Mouse (Mus musculus) lung, embryonic 15.5 days (tissue): Measurements from ENCODE around the gene Map3k14. TPM values are rescaled to one million over a fixed set of nuclear protein-coding genes. Genes with fewer than 3 reads are reported as not detected.

Experiments used
- ATAC-seq: fragments of 200-750 bp; cut with Nextera tagmentation; 2 replicates; pipeline ENCODE4 v1.8.0; 2017; ENCODE audit warnings: moderate number of reproducible peaks, borderline replicate concordance; ENCODE audit not compliant: low FRiP score, low TSS enrichment; ENCODE audit errors: extremely low read depth
- H3K27ac ChIP-seq: fragments of 300-500 bp; sonication (generic); 2 replicates; pipeline ENCODE4 v1.5.1; 2015; ENCODE audit warnings: moderate library complexity, mild to moderate bottlenecking, inconsistent platforms
- H3K27me3 ChIP-seq: fragments of 300-500 bp; sonication (generic); 2 replicates; pipeline ENCODE4 v1.6.1; 2015; ENCODE audit warnings: inconsistent platforms
- H3K36me3 ChIP-seq: fragments of 300-500 bp; sonication (generic); 2 replicates; pipeline ENCODE4 v1.6.1; 2015; ENCODE audit warnings: inconsistent platforms
- H3K4me1 ChIP-seq: fragments of 300-500 bp; sonication (generic); 2 replicates; pipeline ENCODE4 v1.6.1; 2015; ENCODE audit warnings: inconsistent platforms
- H3K4me2 ChIP-seq: fragments of 300-500 bp; sonication (generic); 2 replicates; pipeline ENCODE4 v1.6.1; 2015; ENCODE audit warnings: inconsistent platforms, mild to moderate bottlenecking, moderate library complexity
- H3K4me3 ChIP-seq: fragments of 300-500 bp; sonication (generic); 2 replicates; pipeline ENCODE4 v1.5.1; 2015; ENCODE audit warnings: mild to moderate bottlenecking, inconsistent platforms
- H3K9ac ChIP-seq: fragments of 300-500 bp; sonication (generic); 2 replicates; pipeline ENCODE4 v1.6.1; 2015; ENCODE audit warnings: inconsistent platforms
- H3K9me3 ChIP-seq: fragments of 300-500 bp; sonication (generic); 2 replicates; pipeline ENCODE4 v1.6.1; 2016; ENCODE audit warnings: inconsistent platforms
- WGBS: fragments of 180-500 bp; shearing (Covaris S2); methylation state at CpG from one replicate; pipeline ENCODE4 v1.1.7; 2015; 5-methylcytosine and 5-hydroxymethylcytosine counted together
- polyA plus RNA-seq: library from polyadenylated mRNA; unstranded; fragments of >200 nt; fragmentation: Nextera tagmentation; extraction: Ambion mirVana; gene quantifications from 2 replicates; pipeline ENCODE4 v1.2.1, GENCODE M21; 2015

The Map3k14 gene
- polyA plus RNA-seq, 1 experiment from 2014 or later, result 3.5 TPM

DNA sequence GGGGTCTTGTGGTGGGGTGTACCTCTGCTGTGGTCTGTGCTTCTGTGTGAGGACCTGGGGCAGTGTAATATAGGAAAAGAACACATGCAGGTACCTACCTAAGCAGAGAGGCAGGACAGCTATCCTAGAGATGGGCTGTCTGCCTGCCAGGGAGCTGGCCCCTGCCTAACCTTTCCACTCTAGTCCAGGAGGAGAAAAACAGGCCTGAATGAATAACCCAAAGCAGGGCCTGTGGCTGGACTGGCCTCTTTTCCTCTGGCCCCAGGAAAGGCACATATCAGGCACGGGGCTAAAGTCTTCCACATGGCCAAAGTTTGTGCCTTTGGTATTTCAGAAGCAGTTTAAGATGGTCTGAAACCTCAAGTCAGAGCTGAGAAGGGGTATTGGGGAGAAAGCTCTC is 86.8 kb downstream of the Map3k14 start:
- Histone ChIP-seq H3K4me1 (no peaks in the 10 kb centered on the region), H3K9ac (no peak overlapping the region), H3K27ac (no peak overlapping the region), H3K36me3 (no peaks in the 10 kb centered on the region), H3K4me2 (no peak overlapping the region), H3K4me3 (no peak overlapping the region), H3K27me3 (no peaks in the 10 kb centered on the region), H3K9me3 (no peaks in the 10 kb centered on the region)
- no peak for ATAC-seq
- WGBS, result 79% methylated on average over 1 of the region's 1 CpGs

DNA sequence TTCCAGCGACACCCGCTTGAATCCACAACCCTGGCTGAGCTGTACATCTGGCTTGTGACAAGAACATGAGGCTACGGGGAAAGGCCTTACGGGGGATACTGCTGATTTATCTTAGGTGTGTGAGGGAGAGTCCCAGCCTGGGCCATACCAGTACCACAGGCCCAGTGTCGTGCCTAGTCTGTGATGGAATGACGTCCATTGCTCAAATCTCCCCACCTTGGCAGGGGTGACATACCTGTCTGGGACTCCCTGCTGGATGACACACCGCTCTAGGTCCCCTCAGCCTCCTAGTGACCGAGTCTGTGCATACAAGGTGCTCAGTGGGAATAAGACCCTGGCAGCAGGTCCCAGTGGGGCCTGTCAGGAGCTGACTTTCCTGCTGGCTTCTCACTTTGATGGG is 88.5 kb downstream of the Map3k14 start:
- H3K27me3 ChIP-seq, result no peaks in the 10 kb centered on the region; the same call in 1 of the 2 replicates
- no peak overlapping the region for H3K27ac ChIP-seq
- H3K36me3 ChIP-seq, result no peaks in the 10 kb centered on the region
- no peak overlapping the region for H3K4me2 ChIP-seq
- no peak overlapping the region for H3K4me3 ChIP-seq
- H3K9me3 ChIP-seq, result no peaks in the 10 kb centered on the region
- no peak for ATAC-seq
- no peaks in the 10 kb centered on the region for H3K4me1 ChIP-seq
- H3K9ac ChIP-seq, result no peak overlapping the region
- 82% methylated on average over 8 of the region's 8 CpGs for WGBS

- Histone ChIP-seq H3K4me3 (no peak overlapping the region), H3K4me1 (no peaks in the 10 kb centered on the region), H3K4me2 (no peak overlapping the region), H3K27me3 (peaks cover 7% of the 10 kb centered on the region; the same call in 1 of the 2 replicates), H3K36me3 (no peaks in the 10 kb centered on the region), H3K27ac (no peak overlapping the region), H3K9ac (no peak overlapping the region), H3K9me3 (no peaks in the 10 kb centered on the region)
- 75% methylated on average over 15 of the region's 15 CpGs for WGBS
- no peak for ATAC-seq
Measured at GRCm38 (mm10) chr11:103177815-103178485, 89.3 kb downstream of the Map3k14 start.

DNA sequence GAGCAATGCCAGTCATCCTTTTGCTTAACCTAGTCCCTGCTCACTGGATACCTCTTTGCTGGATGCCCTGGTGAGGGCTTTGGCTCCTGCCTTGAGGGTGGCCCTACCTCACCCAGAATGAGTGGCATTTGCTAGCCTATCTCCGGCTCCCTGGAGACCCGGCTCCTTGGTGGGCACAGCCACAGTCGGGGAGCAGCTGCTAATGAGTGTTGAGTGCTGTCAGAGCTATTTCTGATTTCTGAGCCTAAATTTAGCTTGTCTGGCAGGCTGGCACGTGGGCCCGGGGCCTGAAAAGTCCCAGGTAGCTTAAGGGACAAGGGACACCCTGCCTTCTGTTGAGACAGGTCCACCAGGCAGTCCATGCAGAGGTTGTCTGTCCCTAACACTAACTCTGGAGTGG is 90.1 kb downstream of the Map3k14 start:
- no peaks in the 10 kb centered on the region for H3K4me1 ChIP-seq
- no peak overlapping the region for H3K9ac ChIP-seq
- no peak for ATAC-seq
- no peaks in the 10 kb centered on the region for H3K36me3 ChIP-seq
- no peak overlapping the region for H3K27ac ChIP-seq
- peaks cover 14% of the 10 kb centered on the region for H3K27me3 ChIP-seq
- H3K4me2 ChIP-seq, result no peak overlapping the region
- 70% methylated on average over 5 of the region's 5 CpGs for WGBS
- no peaks in the 10 kb centered on the region for H3K9me3 ChIP-seq
- no peak overlapping the region for H3K4me3 ChIP-seq

DNA sequence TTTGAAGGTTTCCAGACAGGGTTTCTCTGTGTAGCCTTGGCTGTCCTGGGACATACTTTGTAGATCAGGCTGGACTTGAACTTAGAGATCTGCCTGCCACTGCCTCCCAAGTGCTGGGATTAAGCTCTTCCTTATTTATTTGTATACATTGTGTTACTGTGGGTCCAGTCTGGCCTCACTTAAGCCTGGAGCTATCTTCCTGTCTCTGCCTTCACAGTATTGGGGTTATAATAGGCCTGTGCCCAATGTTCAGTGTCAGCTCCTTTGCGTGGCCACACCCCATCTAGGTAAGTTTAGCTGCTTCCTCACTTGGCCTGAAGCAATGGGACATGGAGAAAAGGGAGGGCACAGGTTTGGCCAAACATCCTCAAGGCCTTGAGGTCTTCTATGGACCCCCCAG is 90.8 kb downstream of the Map3k14 start:
- Histone ChIP-seq H3K27ac (no peak overlapping the region), H3K4me2 (no peak overlapping the region), H3K9ac (no peak overlapping the region), H3K4me3 (no peak overlapping the region), H3K4me1 (no peaks in the 10 kb centered on the region), H3K36me3 (no peaks in the 10 kb centered on the region), H3K9me3 (no peaks in the 10 kb centered on the region), H3K27me3 (peaks cover 21% of the 10 kb centered on the region)
- WGBS, result 80% methylated on average over 1 of the region's 1 CpGs
- no peak for ATAC-seq

GRCm38 (mm10) chr11:103175688-103176442 is 91.4 kb downstream of the Map3k14 start:
- no peak for ATAC-seq
- Histone ChIP-seq H3K36me3 (no peaks in the 10 kb centered on the region), H3K27me3 (peaks cover 28% of the 10 kb centered on the region), H3K9ac (no peak overlapping the region), H3K4me2 (no peak overlapping the region), H3K4me3 (no peak overlapping the region), H3K27ac (no peak overlapping the region), H3K4me1 (peaks cover 5% of the 10 kb centered on the region; the same call in 1 of the 2 replicates), H3K9me3 (no peaks in the 10 kb centered on the region)
- 66% methylated on average over 14 of the region's 14 CpGs for WGBS

- H3K4me1 ChIP-seq, result peaks cover 12% of the 10 kb centered on the region
- no peak for ATAC-seq
- H3K27ac ChIP-seq, result no peak overlapping the region
- 43% methylated on average over 8 of the region's 8 CpGs for WGBS
- no peak overlapping the region for H3K9ac ChIP-seq
- H3K4me3 ChIP-seq, result no peak overlapping the region
- H3K27me3 ChIP-seq, result peaks cover 37% of the 10 kb centered on the region
- no peak overlapping the region for H3K4me2 ChIP-seq
- no peaks in the 10 kb centered on the region for H3K9me3 ChIP-seq
- H3K36me3 ChIP-seq, result no peaks in the 10 kb centered on the region
Measured at GRCm38 (mm10) chr11:103174891-103175391, 92.3 kb downstream of the Map3k14 start.

GRCm38 (mm10) chr11:103174411-103174832 is 92.8 kb downstream of the Map3k14 start:
- no peak overlapping the region for H3K4me3 ChIP-seq
- H3K4me1 ChIP-seq, result peaks cover 12% of the 10 kb centered on the region
- H3K9ac ChIP-seq, result no peak overlapping the region
- H3K36me3 ChIP-seq, result no peaks in the 10 kb centered on the region
- H3K4me2 ChIP-seq, result no peak overlapping the region
- WGBS, result 76% methylated on average over 5 of the region's 5 CpGs
- no peaks in the 10 kb centered on the region for H3K9me3 ChIP-seq
- H3K27ac ChIP-seq, result no peak overlapping the region
- H3K27me3 ChIP-seq, result peaks cover 42% of the 10 kb centered on the region
- ATAC-seq, result no peak

- Histone ChIP-seq H3K9me3 (no peaks in the 10 kb centered on the region), H3K4me1 (peaks cover 12% of the 10 kb centered on the region), H3K27ac (no peak overlapping the region), H3K4me3 (no peak overlapping the region), H3K9ac (no peak overlapping the region), H3K27me3 (peaks cover 48% of the 10 kb centered on the region), H3K4me2 (no peak overlapping the region), H3K36me3 (no peaks in the 10 kb centered on the region)
- ATAC-seq, result no peak
- 84% methylated on average over 11 of the region's 11 CpGs for WGBS
Measured at GRCm38 (mm10) chr11:103173771-103174344, 93.4 kb downstream of the Map3k14 start.

DNA sequence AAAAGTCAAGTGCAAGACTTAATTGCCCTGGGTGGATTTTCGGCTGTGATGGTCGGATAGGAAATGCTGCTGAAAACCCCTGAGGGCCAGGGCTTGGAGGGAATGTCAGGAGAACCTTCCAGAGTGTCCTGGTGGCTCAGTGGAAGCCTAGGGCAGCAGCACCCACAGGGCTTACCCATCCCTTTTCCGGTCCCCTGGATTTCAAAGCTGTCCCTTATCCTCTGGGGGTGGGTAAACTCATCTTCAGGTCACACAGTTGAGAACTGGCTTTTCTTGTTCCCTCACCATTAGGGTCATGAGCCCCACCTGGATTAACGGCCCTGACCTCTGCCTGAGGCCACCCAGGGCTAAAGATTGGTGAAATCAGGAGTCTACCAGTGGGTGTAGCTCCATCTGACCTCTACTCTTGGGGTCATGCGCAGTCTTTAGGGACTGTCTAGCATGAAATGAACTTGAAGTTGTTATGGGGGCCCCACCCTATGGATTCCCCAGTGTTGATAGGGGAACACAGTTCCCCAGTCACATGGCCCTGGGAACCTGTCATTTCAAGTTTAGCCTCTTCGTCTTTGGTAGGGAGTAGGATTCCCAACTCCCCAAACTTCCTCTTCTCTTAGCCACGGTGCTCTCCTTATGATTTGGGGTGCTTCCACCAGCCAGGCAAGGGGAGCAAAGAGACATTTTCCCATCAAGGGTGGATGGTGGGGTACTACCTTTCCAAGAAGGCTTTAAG is 94.1 kb downstream of the Map3k14 start:
- Histone ChIP-seq H3K27ac (no peak overlapping the region), H3K9me3 (no peaks in the 10 kb centered on the region), H3K4me1 (peaks cover 12% of the 10 kb centered on the region), H3K4me3 (no peak overlapping the region), H3K27me3 (peaks cover 49% of the 10 kb centered on the region), H3K9ac (no peak overlapping the region), H3K4me2 (no peak overlapping the region), H3K36me3 (no peaks in the 10 kb centered on the region)
- ATAC-seq, result no peak
- WGBS, result 83% methylated on average over 7 of the region's 7 CpGs

DNA sequence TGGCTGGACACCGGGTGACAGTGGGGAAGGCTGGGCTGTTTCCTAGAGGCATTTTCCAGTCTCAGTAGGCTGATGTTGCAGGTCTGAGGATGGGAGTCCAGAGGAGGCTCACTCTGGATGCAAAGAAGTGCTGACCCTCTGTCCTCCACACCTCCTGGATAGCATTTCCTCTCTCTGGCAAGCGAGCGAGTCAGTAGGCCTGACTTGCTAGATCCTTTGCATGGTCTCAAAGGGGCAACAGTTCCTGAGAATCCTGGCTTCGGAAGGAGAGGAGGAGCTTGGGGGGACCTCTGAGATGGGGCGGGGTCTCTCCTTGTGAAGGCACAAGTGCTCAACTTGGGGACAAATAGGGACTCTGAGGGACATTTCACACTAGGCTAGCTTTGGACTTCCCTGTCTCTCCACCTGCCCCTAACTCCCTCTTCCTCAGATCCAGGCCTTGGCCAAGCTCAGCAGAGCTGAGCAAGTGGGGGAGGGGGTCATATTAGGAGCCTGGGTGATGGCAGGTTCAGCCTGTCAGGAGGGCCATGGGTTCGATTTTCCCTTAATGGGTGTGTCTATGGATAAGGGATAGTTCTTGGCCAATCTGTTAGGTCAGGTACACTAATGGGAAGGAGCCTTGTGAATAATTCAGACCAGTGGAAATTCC is 94.8 kb downstream of the Map3k14 start:
- Histone ChIP-seq H3K4me3 (no peak overlapping the region), H3K36me3 (no peaks in the 10 kb centered on the region), H3K27ac (no peak overlapping the region), H3K27me3 (peaks cover 49% of the 10 kb centered on the region), H3K4me1 (peaks cover 12% of the 10 kb centered on the region), H3K4me2 (no peak overlapping the region), H3K9ac (no peak overlapping the region), H3K9me3 (no peaks in the 10 kb centered on the region)
- WGBS, result 61% methylated on average over 6 of the region's 6 CpGs
- ATAC-seq, result no peak
